Mouse (Mus musculus) kidney, postnatal 0 days (tissue): ENCODE results near the gene Myo19. TPM values are rescaled to one million over a fixed set of nuclear protein-coding genes. Genes with fewer than 3 reads are reported as not detected.

ENCODE experiments used
- ATAC-seq: fragments of 200-750 bp; cut with Nextera tagmentation; replicated peaks from 2 replicates; pipeline ENCODE4 v1.8.0; 2017; ENCODE audit warnings: low read depth, moderate number of reproducible peaks, moderate TSS enrichment, moderate library complexity; ENCODE audit not compliant: low FRiP score
- DNase-seq: peaks from one replicate; pipeline ENCODE4 v3.0.0-alpha.2; 2016; ENCODE audit warnings: low spot score
- H3K27ac ChIP-seq: fragments of 300-500 bp; sonication (generic); 2 replicates; pipeline ENCODE4 v1.5.1; 2014; ENCODE audit warnings: mild to moderate bottlenecking
- H3K27me3 ChIP-seq: fragments of 300-500 bp; sonication (generic); 2 replicates; pipeline ENCODE4 v1.6.1; 2014; ENCODE audit warnings: low read length, mixed read lengths; ENCODE audit not compliant: insufficient read depth
- H3K36me3 ChIP-seq: fragments of 300-500 bp; sonication (generic); 2 replicates; pipeline ENCODE4 v1.6.1; 2014; ENCODE audit warnings: low read length, mixed read lengths; ENCODE audit not compliant: insufficient read depth
- H3K4me1 ChIP-seq: fragments of 300-500 bp; sonication (generic); replicated peaks from 2 replicates; pipeline ENCODE4 v1.6.1; 2014; ENCODE audit warnings: antibody characterized with exemption, low read length, mixed read lengths; ENCODE audit not compliant: insufficient read depth
- H3K4me2 ChIP-seq: fragments of 300-500 bp; sonication (generic); 2 replicates; pipeline ENCODE4 v1.6.1; 2014; ENCODE audit warnings: mild to moderate bottlenecking, low read length, moderate library complexity, mixed read lengths
- H3K4me3 ChIP-seq: fragments of 300-500 bp; sonication (generic); replicated peaks from 2 replicates; pipeline ENCODE4 v1.5.1; 2014; ENCODE audit warnings: low read depth, low read length
- H3K9ac ChIP-seq: fragments of 300-500 bp; sonication (generic); 2 replicates; pipeline ENCODE4 v1.6.1; 2014; ENCODE audit warnings: low read depth, low read length
- H3K9me3 ChIP-seq: fragments of 300-500 bp; sonication (generic); replicated peaks from 2 replicates; pipeline ENCODE4 v1.6.1; 2016; ENCODE audit warnings: low read length, inconsistent platforms, mixed read lengths
- CTCF ChIP-seq: IDR thresholded peaks from 2 replicates; pipeline ENCODE4 v1.5.1; 2016; ENCODE audit warnings: antibody characterized with exemption, low read depth, mild to moderate bottlenecking, moderate library complexity
- WGBS: fragments of 180-500 bp; shearing (Covaris S2); extraction: QIAGEN DNeasy Blood & Tissue Kit; methylation state at CpG from one replicate; pipeline ENCODE4 v1.1.7; 2014; 5-methylcytosine and 5-hydroxymethylcytosine counted together
- polyA plus RNA-seq: library from polyadenylated mRNA; unstranded; fragments of >200 nt; fragmentation: Nextera tagmentation; extraction: Ambion mirVana; gene quantifications from 2 replicates; pipeline ENCODE4 v1.2.1, GENCODE M21; 2015

The Myo19 gene
- polyA plus RNA-seq, 1 experiment from 2014 or later: 13.2 TPM

GRCm38 (mm10) chr11:84947206-84947605 lies 67.3 kb downstream of the Myo19 start:
- WGBS: 53% methylated on average over 6 of the region's 6 CpGs
- Histone ChIP-seq H3K4me1 (no peaks in the 10 kb centered on the region), H3K9me3 (no peaks in the 10 kb centered on the region), H3K4me2 (no peak overlapping the region), H3K27ac (no peak overlapping the region), H3K27me3 (peaks cover 6% of the 10 kb centered on the region; the same call in 1 of the 2 replicates), H3K4me3 (no peak overlapping the region), H3K9ac (no peak overlapping the region), H3K36me3 (no peaks in the 10 kb centered on the region)
- no peak for ATAC-seq
- DNase-seq: no peak
- TF ChIP-seq CTCF: no peak

GRCm38 (mm10) chr11:84948114-84948513 lies 68.2 kb downstream of the Myo19 start:
- H3K27me3 ChIP-seq: peaks cover 6% of the 10 kb centered on the region; the same call in 1 of the 2 replicates
- ATAC-seq (no peak), DNase-seq (no peak)
- TF ChIP-seq CTCF: no peak
- no peaks in the 10 kb centered on the region for H3K4me1 ChIP-seq
- no peak overlapping the region for H3K9ac ChIP-seq
- no peak overlapping the region for H3K27ac ChIP-seq
- H3K4me2 ChIP-seq: no peak overlapping the region
- no peaks in the 10 kb centered on the region for H3K9me3 ChIP-seq
- H3K4me3 ChIP-seq: no peak overlapping the region
- no peaks in the 10 kb centered on the region for H3K36me3 ChIP-seq
- 53% methylated on average over 3 of the region's 3 CpGs for WGBS

GRCm38 (mm10) chr11:84948526-84948925 lies 68.6 kb downstream of the Myo19 start:
- no peaks in the 10 kb centered on the region for H3K4me1 ChIP-seq
- ATAC-seq (no peak), DNase-seq (no peak)
- H3K4me2 ChIP-seq: no peak overlapping the region
- no peak overlapping the region for H3K4me3 ChIP-seq
- no peak overlapping the region for H3K27ac ChIP-seq
- no peak overlapping the region for H3K9ac ChIP-seq
- no peak for TF ChIP-seq CTCF
- H3K9me3 ChIP-seq: no peaks in the 10 kb centered on the region
- WGBS: 57% methylated on average over 3 of the region's 3 CpGs
- no peaks in the 10 kb centered on the region for H3K36me3 ChIP-seq
- peaks cover 6% of the 10 kb centered on the region; the same call in 1 of the 2 replicates for H3K27me3 ChIP-seq

- no peak overlapping the region for H3K27ac ChIP-seq
- no peak for ATAC-seq
These were observed 72.7 kb downstream of the Myo19 start for GRCm38 (mm10) chr11:84952611-84953010.

GRCm38 (mm10) chr11:84956400-84956799 lies 76.5 kb downstream of the Myo19 start:
- H3K27ac ChIP-seq: no peak overlapping the region
- 27% methylated on average over 5 of the region's 5 CpGs for WGBS
- no peak for TF ChIP-seq CTCF

More at GRCm38 (mm10) chr11:84952611-84953010, 72.7 kb downstream of the Myo19 start:
- Histone ChIP-seq H3K9ac (no peak overlapping the region), H3K4me3 (no peak overlapping the region), H3K9me3 (no peaks in the 10 kb centered on the region), H3K27me3 (no peaks in the 10 kb centered on the region), H3K36me3 (no peaks in the 10 kb centered on the region), H3K4me2 (no peak overlapping the region), H3K4me1 (no peaks in the 10 kb centered on the region)
- DNase-seq: no peak
- TF ChIP-seq CTCF: no peak
- WGBS: 9% methylated on average over 2 of the region's 2 CpGs

GRCm38 (mm10) chr11:84957171-84957570 lies 77.2 kb downstream of the Myo19 start:
- no peak for TF ChIP-seq CTCF
- 6% methylated on average over 15 of the region's 15 CpGs for WGBS
- Histone ChIP-seq H3K4me1 (peaks cover 23% of the 10 kb centered on the region), H3K9me3 (no peaks in the 10 kb centered on the region), H3K4me3 (0 out of 2 replicates have a peak overlapping the region, but pooled peaks have one; percentile 35), H3K4me2 (peak overlapping the region; percentile 59), H3K9ac (no peak overlapping the region), H3K27ac (no peak overlapping the region), H3K27me3 (0 out of 2 replicates have a peak, but pooled peaks cover 5% of the 10 kb centered on the region), H3K36me3 (no peaks in the 10 kb centered on the region)
- no peak for ATAC-seq
- no peak for DNase-seq

More at GRCm38 (mm10) chr11:84956400-84956799, 76.5 kb downstream of the Myo19 start:
- no peak overlapping the region for H3K4me3 ChIP-seq
- no peak for DNase-seq
- H3K4me1 ChIP-seq: peaks cover 23% of the 10 kb centered on the region
- H3K36me3 ChIP-seq: no peaks in the 10 kb centered on the region
- H3K9me3 ChIP-seq: no peaks in the 10 kb centered on the region
- H3K9ac ChIP-seq: no peak overlapping the region
- 0 out of 2 replicates have a peak, but pooled peaks cover 5% of the 10 kb centered on the region for H3K27me3 ChIP-seq
- no peak overlapping the region for H3K4me2 ChIP-seq
- no peak for ATAC-seq
